Mouse (Mus musculus) layer of hippocampus, postnatal 25 days (tissue): ENCODE results near the gene Chmp2a. TPM values are rescaled to one million over a fixed set of nuclear protein-coding genes. Genes with fewer than 3 reads are reported as not detected.
"Not testable (repeated sequence)": the region's sequence is repeated elsewhere in the genome, so short reads cannot be mapped to it uniquely, and the experiment has no call there.

Experiments
- DNase-seq, 2 experiments: peaks; one replicate each; pipeline ENCODE4 v3.0.0; 2022; ENCODE audit warnings: mixed read lengths in 2 of 2, low spot score in 1 of 2; ENCODE audit errors: extremely low spot score in 1 of 2
- total RNA-seq, 2 experiments: library from RNA; stranded (reverse); gene quantifications; 2 replicates each; pipeline ENCODE4 v1.2.3; 2021

The Chmp2a gene
- total RNA-seq: 100 to 1,000 TPM; 128 to 149 TPM

DNA sequence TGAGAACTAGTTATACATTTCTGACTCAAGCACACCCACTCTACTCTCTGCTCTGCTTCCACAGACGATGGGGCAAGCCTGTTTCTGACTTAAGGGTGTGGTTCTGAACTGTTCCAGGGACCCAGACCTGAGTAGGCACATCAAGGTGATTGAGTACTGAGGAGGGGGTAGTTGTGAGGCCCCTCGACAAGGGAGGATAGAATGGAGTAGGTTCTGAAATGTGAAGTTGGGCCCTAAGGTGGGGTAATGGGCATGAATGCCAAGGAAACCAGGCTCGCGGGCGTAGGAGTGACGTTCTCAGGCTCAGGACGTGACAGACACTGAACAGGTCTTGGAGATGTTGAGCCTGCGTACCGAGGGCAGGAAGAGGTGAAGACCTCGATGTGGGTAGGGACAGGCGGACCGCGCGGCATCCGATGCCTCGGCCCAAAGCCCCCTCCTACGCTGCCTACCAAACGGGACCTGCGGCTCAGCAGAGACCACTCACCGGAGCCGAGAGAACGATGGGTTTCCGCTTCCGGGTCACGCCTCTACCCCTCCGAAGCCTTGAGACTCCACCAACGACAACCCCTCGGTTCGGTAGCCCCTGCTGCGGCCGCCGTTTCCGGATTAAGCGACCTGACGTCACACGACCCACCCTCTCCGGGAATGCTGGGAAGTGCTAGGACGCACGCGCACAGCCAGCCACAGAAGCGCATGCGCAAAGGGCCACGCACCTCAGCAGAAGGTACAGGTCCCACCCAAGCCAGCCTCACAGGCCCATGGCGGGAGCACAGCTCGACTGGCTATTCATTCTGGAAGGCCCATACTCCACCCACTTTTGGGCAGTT lies at the start of gene Chmp2a:
Gene Chmp2a (minus strand): TSS at position 660 of the 830 bp plus-strand sequence.
- DNase-seq: peak; percentile 98 to 99

GRCm38 (mm10) chr7:13072293-13072692 lies 37.7 kb upstream of the Chmp2a start:
- DNase-seq: no peak

DNA sequence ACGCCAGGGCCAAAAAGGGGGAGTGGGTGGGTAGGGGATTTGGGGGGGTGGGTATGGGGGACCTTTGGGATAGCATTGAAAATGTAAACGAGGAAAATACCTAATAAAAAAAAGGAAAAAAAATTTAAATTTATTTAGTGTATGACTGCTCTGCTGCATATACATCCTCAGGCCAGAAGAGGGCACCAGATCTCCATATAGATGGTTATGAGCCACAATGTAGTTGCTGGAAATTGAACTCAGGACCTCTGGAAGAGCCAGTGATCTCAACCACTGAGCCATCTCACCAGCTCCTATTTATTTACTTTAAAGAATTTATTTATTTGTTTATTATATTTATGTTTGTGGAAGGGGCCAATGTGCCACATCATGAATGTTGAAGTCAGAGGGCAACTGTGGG lies 28.8 kb upstream of the Chmp2a start:
- DNase-seq: not testable (repeated sequence)

DNA sequence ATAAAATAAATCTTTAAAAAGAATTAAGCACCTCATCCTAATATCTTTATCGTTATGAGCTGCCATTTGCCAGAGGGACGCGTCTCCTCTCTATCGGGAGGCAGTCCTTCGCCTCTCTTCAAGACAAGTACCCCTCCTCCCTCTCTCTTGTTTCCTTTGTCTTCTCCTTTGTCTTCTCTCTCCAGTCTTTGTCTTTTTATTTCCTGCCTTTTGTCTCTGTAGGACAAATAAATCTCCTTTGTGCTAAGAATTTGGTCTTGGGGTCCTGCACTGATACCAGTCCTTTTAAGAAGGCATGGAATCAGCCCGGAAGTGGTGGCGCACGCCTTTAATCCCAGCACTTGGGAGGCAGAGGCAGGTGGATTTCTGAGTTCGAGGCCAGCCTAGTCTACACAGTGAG lies 24.9 kb upstream of the Chmp2a start:
- DNase-seq: no peak

GRCm38 (mm10) chr7:13056913-13057700 lies 22.5 kb upstream of the Chmp2a start:
- no peak for DNase-seq

DNA sequence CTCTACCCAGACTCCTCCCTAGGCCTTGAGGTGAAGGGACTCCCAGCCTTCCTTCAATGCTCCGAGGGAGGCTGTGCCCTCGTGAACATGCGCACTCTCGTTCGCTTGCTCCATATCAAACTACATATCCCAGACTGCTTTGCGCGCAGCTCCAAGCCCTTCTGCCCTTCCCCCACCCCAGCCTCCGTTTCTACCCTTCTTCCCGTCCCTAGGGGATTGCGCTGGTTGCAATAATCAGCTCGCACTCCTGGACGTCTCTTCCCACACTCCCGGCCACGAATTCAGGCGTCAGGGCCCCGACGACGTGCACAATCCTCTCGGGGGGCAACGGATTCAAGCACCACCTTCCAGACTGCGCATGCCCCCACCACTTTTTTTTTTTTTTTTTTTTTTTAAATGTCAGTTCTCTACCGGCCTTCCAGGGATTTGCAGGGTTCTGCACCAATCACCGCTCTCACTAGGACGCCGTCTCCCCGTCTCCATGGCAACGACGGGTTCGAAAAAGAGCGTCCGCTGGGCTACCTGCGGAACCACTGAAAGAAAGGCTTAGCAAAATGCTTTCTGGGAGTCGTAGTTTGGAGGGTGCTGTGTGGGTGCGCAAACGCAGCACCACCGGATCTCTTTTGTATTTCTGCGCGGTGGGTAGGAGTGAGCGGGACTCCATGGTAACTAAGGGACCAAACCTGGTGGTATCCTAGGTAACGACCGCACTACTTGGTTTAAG lies 19.8 kb upstream of the Chmp2a start, which contains the start of gene Mzf1:
Gene Mzf1 (minus strand): TSS at position 478 of the 724 bp plus-strand sequence.
- DNase-seq: peak; percentile 84 to 97

DNA sequence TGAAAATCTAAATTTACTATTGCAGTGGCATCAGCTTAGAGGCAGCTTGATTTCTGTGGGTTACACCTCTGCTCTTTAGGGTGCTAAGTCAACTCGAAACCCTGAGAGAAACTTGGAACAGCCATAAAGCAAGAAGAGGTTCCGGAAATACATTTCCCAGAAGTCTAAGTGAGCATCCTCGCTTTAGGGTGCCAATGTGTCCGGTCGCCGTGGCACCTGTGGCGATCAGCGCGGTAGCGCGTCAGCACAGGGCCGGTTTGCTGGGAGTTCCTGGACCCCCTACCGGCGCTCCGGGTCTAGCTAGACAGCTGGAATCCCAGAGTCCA lies 19.3 kb upstream of the Chmp2a start:
- DNase-seq: no peak

GRCm38 (mm10) chr7:13053501-13053900 lies 18.9 kb upstream of the Chmp2a start:
- DNase-seq: no peak

DNA sequence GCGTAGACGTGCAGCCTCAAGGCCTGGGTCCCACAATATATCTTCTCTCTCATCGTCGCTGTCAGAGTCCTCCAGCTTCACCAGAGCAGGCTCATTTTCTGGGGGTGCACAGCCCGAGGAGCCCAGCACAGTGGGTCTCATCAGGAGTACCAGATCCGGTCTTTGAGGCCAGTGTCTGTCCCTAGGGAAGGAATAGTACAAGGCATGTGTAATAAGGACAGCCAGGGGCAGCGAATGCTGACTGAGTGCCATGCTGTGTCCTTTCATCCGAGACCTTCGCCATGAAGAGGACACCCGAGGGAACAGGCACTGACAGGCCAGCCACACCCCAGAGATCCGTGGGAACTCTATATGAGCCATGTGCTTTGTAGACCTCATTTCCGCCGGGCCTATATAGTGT lies 18.4 kb upstream of the Chmp2a start:
- no peak for DNase-seq

- peak in 1 of 2 experiments; percentile 42 for DNase-seq
These were observed 11.5 kb upstream of the Chmp2a start for GRCm38 (mm10) chr7:13046084-13046483.

GRCm38 (mm10) chr7:13044254-13044625 lies 9.6 kb upstream of the Chmp2a start:
- no peak for DNase-seq

GRCm38 (mm10) chr7:13043445-13044253 lies 9.0 kb upstream of the Chmp2a start:
- DNase-seq: peak; percentile 35 to 60

DNA sequence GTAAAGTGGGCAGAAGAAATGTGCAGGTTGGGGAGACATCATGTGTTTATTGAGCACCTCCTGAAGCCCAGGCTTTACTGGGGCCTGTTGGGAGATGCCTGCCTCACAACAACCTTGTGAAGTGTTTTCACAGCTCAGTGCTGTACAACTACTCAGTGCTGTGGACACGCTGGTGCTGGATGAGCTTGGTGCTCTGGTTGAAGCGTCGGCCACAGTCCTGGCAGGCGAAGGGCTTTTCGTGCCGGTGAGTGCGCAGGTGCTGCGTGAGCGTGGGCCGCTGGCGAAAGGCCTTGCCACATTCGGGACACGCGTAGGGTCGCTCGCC lies 8.5 kb upstream of the Chmp2a start:
- DNase-seq: no peak

- DNase-seq: no peak
These were observed 7.9 kb upstream of the Chmp2a start for GRCm38 (mm10) chr7:13042511-13042910.

DNA sequence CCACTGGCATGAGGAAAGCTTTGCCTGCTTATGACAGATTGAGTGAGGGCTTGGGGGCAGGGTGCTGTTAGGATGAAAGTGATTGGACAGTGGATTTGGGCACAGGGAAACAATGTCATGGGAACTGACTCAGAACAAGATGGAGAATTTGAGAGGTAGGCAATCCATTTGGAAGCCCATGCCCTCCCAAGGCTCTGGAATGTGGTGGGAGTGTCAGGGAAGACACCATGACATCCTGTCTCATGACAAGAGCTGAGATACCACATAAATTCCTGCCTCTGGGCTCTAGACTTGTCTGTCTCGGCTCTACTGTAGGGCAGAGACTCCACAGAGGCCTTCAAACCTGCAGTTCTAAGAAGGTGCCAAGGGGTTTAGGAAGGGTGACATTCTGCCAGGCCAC lies 6.6 kb upstream of the Chmp2a start:
- no peak for DNase-seq

DNA sequence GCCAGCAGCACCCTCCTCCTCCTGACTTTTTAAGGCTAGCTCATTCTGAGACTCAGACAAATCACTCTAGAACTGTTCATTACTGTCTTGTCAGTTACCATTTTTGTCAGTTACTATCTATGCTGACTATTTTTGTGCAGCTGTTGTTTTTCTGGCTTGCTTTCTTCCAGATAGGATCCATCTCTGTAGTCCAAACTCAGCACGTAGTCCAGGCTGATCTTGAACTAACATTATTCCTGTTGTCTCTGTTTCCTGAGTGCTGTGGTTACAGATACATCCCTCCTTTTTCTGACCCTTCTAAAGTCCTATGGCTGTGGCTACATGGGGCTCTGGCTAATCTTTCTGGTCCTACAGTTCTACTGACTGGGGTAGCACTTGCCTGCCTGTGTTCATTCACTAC lies 4.6 kb upstream of the Chmp2a start:
- no peak for DNase-seq

DNA sequence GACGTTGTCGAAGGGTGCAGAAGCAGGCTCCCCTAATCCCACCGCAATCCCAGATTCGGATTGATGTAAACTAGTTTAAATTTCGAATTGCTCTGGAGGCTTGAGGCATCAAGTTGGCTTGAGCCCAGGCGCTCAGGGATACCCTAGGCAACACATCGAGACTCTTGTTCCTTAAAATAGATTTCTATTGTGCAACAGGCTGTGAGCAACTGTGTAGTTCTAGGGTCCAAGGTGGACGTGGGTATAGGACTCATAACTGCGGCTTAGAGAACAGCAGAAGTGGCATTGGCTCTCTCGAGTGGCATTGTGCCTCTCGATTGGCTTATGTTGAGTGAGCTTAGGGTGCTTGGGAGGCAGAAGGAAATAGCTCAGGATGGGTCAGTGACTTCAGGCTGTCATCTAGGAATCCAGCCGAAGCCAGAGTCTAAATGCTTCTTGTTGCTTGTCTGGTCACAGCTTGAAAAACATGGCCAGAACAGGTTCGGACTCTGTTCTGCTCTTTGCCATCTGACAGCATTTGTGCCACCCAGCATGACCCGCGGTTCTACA lies 4.1 kb upstream of the Chmp2a start:
- DNase-seq: no peak

GRCm38 (mm10) chr7:13037901-13038555 lies 3.4 kb upstream of the Chmp2a start, which contains the start of gene Ube2m:
Gene Ube2m, minus strand, starts transcription at chr7:13038275.
- DNase-seq: peak; percentile 99 to 100

DNA sequence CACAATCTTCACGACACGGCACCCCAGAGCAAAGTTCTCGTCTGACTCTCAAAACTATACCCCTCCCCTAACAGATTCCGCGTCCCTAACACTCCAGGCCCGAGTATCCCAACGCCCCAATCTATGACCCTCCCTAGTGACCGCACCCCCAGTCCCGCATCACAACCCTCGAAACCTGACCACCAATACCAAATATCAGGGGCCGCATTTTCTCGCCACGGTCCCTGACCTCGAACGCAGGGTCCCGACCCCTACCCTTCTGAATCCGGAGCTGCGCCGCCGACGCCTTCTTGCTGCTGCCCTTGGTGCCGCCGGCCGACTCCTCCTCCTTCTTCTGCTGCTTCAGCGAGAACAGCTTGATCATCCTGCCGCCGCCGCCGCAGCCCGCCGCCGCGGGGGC lies 2.8 kb upstream of the Chmp2a start:
- peak in 1 of 2 experiments; percentile 32 for DNase-seq
